9 mouse cellular contexts compared by ENCODE assay signal in genomic region chrX:13236100-13236568, GRCm38 (mm10). TPM values are rescaled to one million over a fixed set of nuclear protein-coding genes. Genes with fewer than 3 reads are reported as not detected.
A peak's percentile ranks its signal among the peaks of the same experiment; 100 is the strongest.
DNase-seq lines count a peak whose midpoint lies in the region; ATAC-seq and TF ChIP-seq lines count a peak whose summit lies in the region.
"Had no signal": no experiment of that assay in that cellular context is flagged by ENCODE, and none has a peak within 500 bp of the region (broad histone marks: within the 10 kb centered on the region; RNA-seq: fewer than 3 reads in every experiment).

No protein-coding gene starts in this region.

- H3K9ac ChIP-seq in lung, postnatal 0 days (replicated peaks; ENCODE audit: low read depth), result no peak overlapping the region
- H3K9ac ChIP-seq in hindbrain, embryonic 16.5 days (ENCODE audit: low read depth, low read length), result no peak overlapping the region
- H3K9ac ChIP-seq in liver, adult 2 months (ENCODE audit: low read depth, low read length), result no peak overlapping the region
- no peak overlapping the region for H3K9ac ChIP-seq in stomach, embryonic 15.5 days

- no peak for DNase-seq in lung, postnatal 0 days (ENCODE audit: low spot score)
- DNase-seq in lung, postnatal 14 days, result no peak
- peak; percentile 43 for DNase-seq in liver, adult 2 months (ENCODE audit: extremely low read depth, low read depth, low spot score)
- DNase-seq in urinary bladder, postnatal 14 days (ENCODE audit: low spot score), result no peak
- no peak for DNase-seq in adrenal gland, adult 2 months
- no peak for DNase-seq in lung, postnatal 36 days

- H3K4me3 ChIP-seq in lung, postnatal 0 days (ENCODE audit: low read depth, low read length), result no peak overlapping the region
- H3K4me3 ChIP-seq in hindbrain, embryonic 16.5 days (ENCODE audit: low read length), result no peak overlapping the region
- H3K4me3 ChIP-seq in liver, adult 2 months (ENCODE audit: insufficient read depth, low read depth, low read length), result no peak overlapping the region
- H3K4me3 ChIP-seq in stomach, embryonic 15.5 days (replicated peaks), result no peak overlapping the region

- peak; percentile 69 for ATAC-seq in lung, postnatal 0 days
- peak; percentile 78 for ATAC-seq in hindbrain, embryonic 16.5 days
- ATAC-seq in stomach, embryonic 15.5 days (ENCODE audit: insufficient read depth, low FRiP score, low read depth), result peak; percentile 71

- 37% methylated on average over 2 of the region's 2 CpGs for WGBS in lung, postnatal 0 days
- 21% methylated on average over 2 of the region's 2 CpGs for WGBS in hindbrain, embryonic 16.5 days
- 23% methylated on average over 2 of the region's 2 CpGs for WGBS in liver, adult 2 months
- 48% methylated on average over 2 of the region's 2 CpGs for WGBS in stomach, embryonic 15.5 days

- no peak overlapping the region for H3K4me2 ChIP-seq in lung, postnatal 0 days (replicated peaks; ENCODE audit: low read depth, low read length)
- H3K4me2 ChIP-seq in hindbrain, embryonic 16.5 days (ENCODE audit: low read length), result no peak overlapping the region
- H3K4me2 ChIP-seq in stomach, embryonic 15.5 days, result no peak overlapping the region

- no peak for TF ChIP-seq EP300 in lung, postnatal 0 days (IDR thresholded peaks at IDR 0.05)

- no peak overlapping the region for H3K27ac ChIP-seq in lung, postnatal 0 days (ENCODE audit: low read length)
- H3K27ac ChIP-seq in hindbrain, embryonic 16.5 days (ENCODE audit: low read depth, low read length), result peak overlapping the region; percentile 56
- no peak overlapping the region for H3K27ac ChIP-seq in liver, adult 2 months (replicated peaks; ENCODE audit: insufficient read depth, low read depth, low read length)
- H3K27ac ChIP-seq in stomach, embryonic 15.5 days, result no peak overlapping the region

- no peak for TF ChIP-seq POLR2A in liver, adult 2 months (IDR thresholded peaks at IDR 0.05; ENCODE audit: extremely low read depth, insufficient read depth, low read length)

- no peaks in the 10 kb centered on the region for H3K79me2 ChIP-seq in liver, adult 2 months (ENCODE audit: control insufficient read depth, insufficient read depth, low read length)

- no peaks in the 10 kb centered on the region for H3K9me3 ChIP-seq in lung, postnatal 0 days (ENCODE audit: low read length)
- H3K9me3 ChIP-seq in hindbrain, embryonic 16.5 days (ENCODE audit: control insufficient read depth, low read length), result no peaks in the 10 kb centered on the region
- H3K9me3 ChIP-seq in stomach, embryonic 15.5 days, result no peaks in the 10 kb centered on the region

- H3K4me1 ChIP-seq in lung, postnatal 0 days (ENCODE audit: insufficient read depth, low read depth, low read length), result no peaks in the 10 kb centered on the region
- no peaks in the 10 kb centered on the region for H3K4me1 ChIP-seq in hindbrain, embryonic 16.5 days (ENCODE audit: control insufficient read depth, insufficient read depth, low read depth, low read length)
- H3K4me1 ChIP-seq in liver, adult 2 months (ENCODE audit: control insufficient read depth, insufficient read depth, low read length), result peaks cover 2% of the 10 kb centered on the region; the same call in 1 of the 2 replicates
- H3K4me1 ChIP-seq in stomach, embryonic 15.5 days, result no peaks in the 10 kb centered on the region

- no peak for TF ChIP-seq CTCF in lung, postnatal 0 days (IDR thresholded peaks at IDR 0.05)
- TF ChIP-seq CTCF in liver, adult 2 months (IDR thresholded peaks at IDR 0.05; ENCODE audit: low read depth, low read length), result no peak

- no peaks in the 10 kb centered on the region for H3K36me3 ChIP-seq in lung, postnatal 0 days (ENCODE audit: insufficient read depth, low read length)
- no peaks in the 10 kb centered on the region for H3K36me3 ChIP-seq in hindbrain, embryonic 16.5 days (ENCODE audit: control insufficient read depth, insufficient read depth, low read length)
- no peaks in the 10 kb centered on the region for H3K36me3 ChIP-seq in liver, adult 2 months (ENCODE audit: control insufficient read depth, insufficient read depth, low read length)
- no peaks in the 10 kb centered on the region for H3K36me3 ChIP-seq in stomach, embryonic 15.5 days

- H3K27me3 ChIP-seq in lung, postnatal 0 days (replicated peaks; ENCODE audit: insufficient read depth, low read length), result no peaks in the 10 kb centered on the region
- H3K27me3 ChIP-seq in hindbrain, embryonic 16.5 days (replicated peaks; ENCODE audit: control insufficient read depth, insufficient read depth, low read length), result no peaks in the 10 kb centered on the region; the same call in 1 of the 2 replicates
- no peaks in the 10 kb centered on the region for H3K27me3 ChIP-seq in liver, adult 2 months (ENCODE audit: control insufficient read depth, insufficient read depth, low read length)
- 0 out of 2 replicates have a peak, but pooled peaks cover 5% of the 10 kb centered on the region for H3K27me3 ChIP-seq in stomach, embryonic 15.5 days (replicated peaks)
- H3K27me3 ChIP-seq: CH12.LX had no signal

RNA-seq across cellular contexts. Expression of gene Ddx3x, which starts 44.6 kb away (rescaled TPM):
- polyA plus RNA-seq in lung, postnatal 0 days (2015; fragmentation: Nextera tagmentation; extraction: Ambion mirVana), result 81.8 and 85.2 TPM in 2 replicates
- 90.9 and 93.3 TPM in 2 replicates for polyA plus RNA-seq in hindbrain, embryonic 16.5 days (2015; fragmentation: Nextera tagmentation; extraction: Ambion mirVana)
- 128 and 147 TPM in 2 replicates for total RNA-seq in liver, adult 2 months (2014; rRNA removed)
- 19.9 and 24.5 TPM in 2 replicates for polyA plus RNA-seq in liver, adult 2 months (2012; rRNA removed)
- 112 and 125 TPM in 2 replicates for polyA plus RNA-seq in stomach, embryonic 15.5 days (2015; fragmentation: Nextera tagmentation; extraction: Ambion mirVana)
- total RNA-seq in adrenal gland, adult 2 months (2021), result 100 to 1,000 TPM; 274 to 532 TPM
- 8.2 and 12.0 TPM in 2 replicates for polyA plus RNA-seq in adrenal gland, adult 2 months (2012; rRNA removed)
